Mouse (Mus musculus): ENCODE results near the gene Atp8a2.
"Not testable (repeated sequence)": the region's sequence is repeated elsewhere in the genome, so short reads cannot be mapped to it uniquely, and the experiment has no call there.

Gene Atp8a2

DNA sequence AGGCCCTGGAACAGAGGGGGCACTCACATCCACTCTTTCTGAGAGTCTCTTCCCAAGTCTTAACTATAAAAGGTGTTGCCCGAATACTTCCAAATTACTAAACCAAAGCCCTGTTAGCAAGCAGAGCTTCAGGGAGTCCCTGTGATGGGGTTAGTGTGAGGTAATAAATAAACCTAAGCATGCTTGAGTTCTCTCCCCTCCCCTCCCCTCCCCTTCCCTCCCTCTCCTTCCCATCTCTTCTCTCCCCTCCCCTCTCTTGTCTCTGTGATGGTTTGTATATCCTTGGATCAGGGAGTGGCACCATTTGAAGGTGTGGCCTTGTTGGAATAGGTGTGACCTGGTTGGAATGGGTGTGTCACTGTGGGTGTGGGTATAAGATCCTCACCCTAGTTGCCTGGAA, 267.8 kb downstream of the Atp8a2 start:
- not testable (repeated sequence) for DNase-seq (ENCODE audit: low read depth in 2 of 2, low spot score in 2 of 2)

DNA sequence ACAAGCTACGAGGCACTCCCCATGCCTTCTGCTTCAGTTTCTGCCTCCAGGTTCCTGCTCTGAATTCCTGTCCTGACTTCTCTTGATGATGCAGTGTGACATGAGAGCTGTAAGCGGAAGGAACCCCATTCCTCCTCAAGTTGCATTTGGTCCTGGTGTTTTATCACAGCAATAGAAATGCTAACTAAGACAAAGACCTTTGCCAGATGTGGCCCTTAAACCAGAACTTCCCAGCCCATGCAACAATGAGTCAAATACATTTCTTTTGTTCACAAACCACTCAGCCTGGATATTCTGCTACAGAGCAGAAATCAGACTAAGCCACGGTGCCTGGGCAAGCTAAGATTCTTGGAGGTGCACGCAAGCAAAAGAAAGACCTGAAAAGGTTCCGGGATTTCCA, 268.2 kb downstream of the Atp8a2 start:
- no peak for DNase-seq (ENCODE audit: low read depth in 2 of 2, low spot score in 2 of 2)

DNA sequence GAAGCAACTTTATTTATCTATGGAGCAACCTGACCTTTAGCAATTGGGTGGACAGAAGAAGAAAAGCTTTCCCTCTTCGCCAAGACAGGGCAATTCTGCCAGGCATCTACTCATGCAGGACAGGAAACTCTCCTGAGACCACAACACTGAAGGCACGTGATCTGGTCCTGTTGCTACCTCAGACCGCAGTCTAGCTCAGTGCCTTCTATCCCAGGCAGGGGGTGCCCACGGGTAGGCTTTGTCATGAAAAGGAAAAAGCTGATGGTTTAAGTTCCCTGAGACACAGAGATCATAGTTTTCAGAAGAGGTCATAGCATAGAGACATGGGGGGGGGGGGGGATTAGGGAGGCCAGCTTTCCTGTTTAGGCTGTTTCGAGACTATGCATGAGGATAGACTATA, 269.2 kb downstream of the Atp8a2 start:
- DNase-seq (ENCODE audit: low read depth in 2 of 2, low spot score in 2 of 2) = no peak

DNA sequence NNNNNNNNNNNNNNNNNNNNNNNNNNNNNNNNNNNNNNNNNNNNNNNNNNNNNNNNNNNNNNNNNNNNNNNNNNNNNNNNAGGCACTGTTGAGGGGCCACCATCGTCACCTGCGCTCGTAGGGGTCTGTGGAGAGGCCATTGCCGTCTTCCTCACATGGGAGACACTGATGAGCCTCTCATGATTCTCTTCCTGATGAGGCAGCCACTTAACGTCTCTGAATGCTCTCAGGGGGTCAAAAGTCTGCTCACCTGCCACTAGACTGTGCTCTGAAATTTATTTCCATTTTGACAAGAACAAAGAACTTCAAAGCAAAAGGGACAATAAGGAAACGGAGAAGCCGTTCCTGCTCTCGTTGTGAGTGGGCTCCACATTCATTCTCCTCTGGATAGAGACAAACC, 277.1 kb downstream of the Atp8a2 start:
- DNase-seq (ENCODE audit: low read depth in 2 of 2, low spot score in 2 of 2) = no peak

DNA sequence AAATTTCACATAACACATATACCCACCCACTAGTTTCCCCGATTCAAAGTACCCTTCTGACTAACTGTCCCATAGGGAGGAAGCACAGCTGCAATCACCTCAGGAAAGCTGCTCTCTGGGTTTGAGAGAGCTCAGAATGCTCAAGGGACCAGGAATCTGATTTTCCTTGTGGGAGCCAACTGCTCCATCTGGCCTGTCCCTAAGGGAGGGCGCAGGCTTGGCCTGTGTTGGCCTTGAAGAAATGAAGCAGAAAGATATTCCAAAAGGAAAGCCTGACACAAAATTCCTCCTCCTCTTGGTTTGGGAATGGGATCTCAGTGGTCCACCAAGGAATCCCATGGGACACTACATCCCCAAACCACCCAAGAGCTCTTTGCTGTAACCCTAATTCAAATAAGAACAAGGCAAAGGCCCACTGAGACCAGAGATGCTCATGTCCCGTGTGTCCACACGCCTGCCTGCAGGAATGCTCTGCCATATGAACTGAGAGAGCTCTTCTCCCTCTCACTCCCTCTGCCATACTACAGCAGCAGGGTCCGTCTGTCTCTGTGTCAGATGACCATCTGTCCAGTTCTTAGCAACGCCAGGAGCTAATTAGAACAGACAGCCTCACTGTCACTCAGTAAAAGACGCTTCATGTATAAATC, 293.4 kb downstream of the Atp8a2 start:
- DNase-seq (ENCODE audit: low read depth in 2 of 2, low spot score in 2 of 2) = no peak

DNA sequence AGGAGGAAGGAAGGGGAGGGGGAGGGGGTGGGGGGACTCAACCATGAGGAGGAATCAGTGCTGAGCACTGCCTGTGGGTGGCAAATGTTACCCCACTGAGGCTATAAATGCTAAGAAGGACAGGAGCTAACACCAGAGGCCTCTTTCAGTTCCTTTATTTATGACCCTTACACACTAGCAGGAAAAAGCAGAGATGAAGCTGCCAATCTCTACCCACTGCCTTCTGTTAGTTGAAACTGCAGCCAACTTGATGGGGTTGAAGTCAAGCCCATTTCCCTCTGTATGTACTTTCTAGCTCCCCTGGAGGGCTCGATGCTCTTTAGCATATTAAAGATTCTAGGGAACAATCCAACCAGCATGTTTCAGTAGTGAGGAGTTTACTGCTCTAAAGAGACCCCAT, 303.0 kb downstream of the Atp8a2 start:
- no peak for DNase-seq (ENCODE audit: low read depth in 2 of 2, low spot score in 2 of 2)

DNA sequence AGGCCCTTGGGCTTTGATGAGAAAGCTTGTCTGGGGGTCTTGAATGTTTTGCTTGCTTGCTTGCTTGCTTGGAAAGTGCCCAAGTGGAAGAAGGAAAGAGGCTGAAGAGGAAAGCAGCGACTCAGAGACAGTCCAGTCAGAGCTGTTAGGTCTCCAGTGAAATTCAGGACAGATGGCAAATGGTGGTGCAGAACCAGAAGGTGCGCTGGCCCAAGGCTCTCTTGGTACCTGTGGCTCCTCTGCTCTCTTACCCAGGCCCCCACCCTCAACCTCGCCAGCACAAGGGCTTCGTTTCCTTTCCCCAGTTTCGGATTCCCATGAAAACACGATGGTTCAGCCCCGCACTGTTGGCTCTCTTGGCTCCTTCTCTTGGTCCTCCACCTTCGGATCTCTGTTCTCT, 304.9 kb downstream of the Atp8a2 start:
- no peak for DNase-seq (ENCODE audit: low read depth in 2 of 2, low spot score in 2 of 2)

DNA sequence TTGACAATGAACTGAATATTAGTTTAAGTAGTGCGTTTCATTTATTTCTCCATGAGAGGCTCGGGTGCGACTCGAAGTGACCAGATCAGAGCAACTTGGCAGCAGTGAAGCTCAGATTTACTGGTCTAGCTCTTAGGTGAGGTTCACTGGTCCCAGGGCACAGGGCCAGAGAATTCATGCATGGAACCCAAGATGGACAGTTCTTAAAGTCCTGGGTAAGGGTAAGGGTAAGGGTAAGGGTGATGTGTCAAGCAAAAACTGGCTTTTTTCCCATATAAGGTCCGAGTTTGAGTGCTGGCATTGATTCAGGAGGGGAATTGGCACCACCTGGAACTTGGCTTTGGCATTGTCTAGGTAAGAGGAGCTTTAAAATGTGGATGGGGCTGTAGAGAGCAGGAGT, 305.5 kb downstream of the Atp8a2 start:
- no peak for DNase-seq (ENCODE audit: low read depth in 2 of 2, low spot score in 2 of 2)

DNA sequence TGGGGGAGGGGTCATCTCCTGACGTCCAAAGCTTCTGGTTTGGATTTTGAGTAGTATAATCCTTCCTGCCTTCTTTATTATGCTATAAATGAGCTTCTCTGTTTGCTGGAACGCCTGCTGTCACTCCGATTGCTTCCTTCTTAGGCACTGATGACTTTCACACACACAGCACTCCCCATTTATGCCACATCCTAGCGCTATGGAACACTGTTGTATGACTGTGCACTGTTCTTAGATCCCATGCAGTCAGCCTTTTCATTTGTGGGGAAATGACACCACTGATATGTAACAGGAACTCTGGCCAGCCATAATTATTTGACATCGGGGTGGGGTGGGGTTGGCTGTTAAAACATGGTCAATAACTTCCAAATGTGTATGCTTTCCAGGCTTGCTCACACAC, 306.2 kb downstream of the Atp8a2 start:
- DNase-seq (ENCODE audit: low read depth in 2 of 2, low spot score in 2 of 2) = no peak

DNA sequence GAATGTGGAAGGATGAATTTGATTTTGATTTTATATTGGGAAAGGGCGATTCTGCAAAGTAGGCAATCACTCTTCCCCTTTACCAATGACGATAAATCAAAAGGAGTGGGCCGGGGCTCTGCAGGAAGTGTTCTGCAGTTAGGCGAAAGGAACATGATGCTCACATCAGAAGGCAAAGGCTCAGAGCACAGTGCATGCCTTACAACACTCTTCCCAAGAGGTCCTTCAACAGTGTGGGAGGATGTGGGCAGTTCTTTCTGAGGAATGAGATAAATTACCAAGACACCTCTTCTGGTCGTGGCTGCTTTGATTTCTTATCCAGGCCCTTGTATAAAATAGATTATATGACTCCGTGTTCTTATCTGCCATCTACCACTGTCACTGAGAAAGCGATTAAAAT, 306.9 kb downstream of the Atp8a2 start:
- no peak for DNase-seq (ENCODE audit: low read depth in 2 of 2, low spot score in 2 of 2)

DNA sequence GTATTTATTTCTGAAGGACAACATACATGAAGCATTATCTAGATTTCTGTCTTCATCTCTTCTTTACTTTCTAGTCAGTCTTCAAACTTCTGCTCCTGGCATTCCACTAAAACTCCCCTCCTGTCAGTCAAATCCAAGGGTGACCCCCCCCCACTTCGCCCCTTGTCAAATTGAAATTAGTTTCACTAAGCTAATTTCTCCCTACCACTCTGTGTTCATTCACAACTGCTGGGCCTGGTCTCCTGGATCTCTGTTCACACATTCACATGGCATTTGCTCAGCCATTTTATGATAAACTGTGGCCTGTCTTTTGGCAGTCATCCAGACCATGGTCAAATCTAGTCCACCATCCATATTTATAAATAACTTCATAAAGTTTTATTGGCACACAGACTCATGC, 308.5 kb downstream of the Atp8a2 start:
- no peak for DNase-seq (ENCODE audit: low read depth in 2 of 2, low spot score in 2 of 2)

DNA sequence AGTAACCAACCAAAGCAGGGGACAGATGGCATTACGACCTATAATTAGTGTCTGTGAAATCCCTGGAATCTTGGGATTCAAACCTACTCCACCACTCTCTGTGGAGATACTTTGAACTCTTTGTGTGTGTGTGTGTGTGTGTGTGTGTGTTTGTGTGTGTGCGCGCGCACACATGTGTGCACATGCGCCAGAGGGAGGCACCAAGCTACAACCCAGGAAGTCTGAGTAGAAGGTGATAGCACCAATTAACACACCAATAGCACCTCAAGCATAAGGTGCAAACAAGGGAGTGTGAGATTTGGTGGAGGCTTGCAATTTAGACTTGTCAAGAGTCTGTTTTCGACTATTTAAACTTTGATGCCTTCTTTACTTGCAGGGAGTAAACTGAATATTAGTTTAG, 308.9 kb downstream of the Atp8a2 start:
- DNase-seq (ENCODE audit: low read depth in 2 of 2, low spot score in 2 of 2) = no peak

DNA sequence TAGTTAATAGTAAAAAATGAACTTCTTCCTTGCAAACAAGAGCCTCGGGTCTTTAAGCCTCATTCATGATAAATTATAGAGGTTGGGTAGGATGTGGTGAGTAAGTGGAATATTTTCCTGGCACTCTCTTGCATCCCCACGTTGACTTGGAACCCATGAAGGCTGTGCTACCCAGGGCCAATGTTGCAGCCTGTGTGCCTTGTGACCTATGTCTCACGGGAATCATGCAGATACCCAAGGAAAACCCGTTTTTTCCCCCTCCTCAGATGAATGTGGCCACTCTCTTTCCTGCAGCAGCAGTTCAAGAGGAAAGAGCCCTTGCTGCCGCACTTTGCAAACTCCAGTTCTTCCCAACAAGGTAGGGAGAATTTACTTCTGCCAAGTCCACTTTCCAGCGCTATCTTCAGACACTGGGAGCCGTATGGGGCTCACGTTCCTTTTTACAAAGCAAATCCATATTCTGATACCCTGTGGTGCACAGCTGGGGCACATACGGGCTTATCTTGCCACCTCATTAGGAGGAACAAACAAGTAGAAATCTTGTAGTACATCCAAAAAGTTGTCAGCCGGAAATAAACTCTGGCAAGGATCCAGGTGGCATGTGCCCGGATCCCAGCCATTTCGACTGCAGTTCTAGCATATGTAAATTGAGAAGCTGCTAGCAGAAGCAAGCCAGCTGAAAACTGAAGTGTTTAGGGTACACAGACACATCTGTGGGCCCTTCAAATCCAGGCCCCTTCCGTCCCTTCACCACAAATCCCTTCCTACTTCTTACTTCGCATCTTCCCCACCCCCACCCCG, 309.7 kb downstream of the Atp8a2 start:
- DNase-seq (ENCODE audit: low read depth in 2 of 2, low spot score in 2 of 2) = no peak

DNA sequence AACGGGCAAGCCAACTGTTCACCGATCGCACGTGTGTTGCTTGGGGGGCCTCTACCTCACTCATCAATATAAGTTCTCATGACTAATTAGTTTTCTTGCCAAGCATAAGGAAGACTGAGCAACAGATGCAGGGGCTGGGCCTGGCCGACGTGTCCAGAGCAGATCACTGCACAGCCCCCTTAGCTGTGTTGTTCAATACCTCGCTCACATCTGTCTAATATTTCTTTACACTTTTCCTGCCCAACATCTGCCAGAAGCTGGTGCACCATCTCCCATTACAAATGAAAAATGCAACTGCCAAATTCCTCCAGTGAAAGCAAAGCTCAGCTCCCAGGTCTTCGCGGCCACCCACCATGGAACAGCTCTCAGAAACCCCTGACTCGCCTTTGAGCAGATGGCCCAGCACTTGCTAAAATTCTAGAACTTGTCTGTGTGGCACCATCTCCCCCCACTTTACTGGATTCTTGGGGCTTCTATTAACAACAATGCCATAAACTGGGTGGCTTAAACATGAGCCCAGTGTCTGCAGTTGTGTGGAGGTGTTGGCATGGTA, 313.4 kb downstream of the Atp8a2 start:
- DNase-seq (ENCODE audit: low read depth in 2 of 2, low spot score in 2 of 2) = no peak

DNA sequence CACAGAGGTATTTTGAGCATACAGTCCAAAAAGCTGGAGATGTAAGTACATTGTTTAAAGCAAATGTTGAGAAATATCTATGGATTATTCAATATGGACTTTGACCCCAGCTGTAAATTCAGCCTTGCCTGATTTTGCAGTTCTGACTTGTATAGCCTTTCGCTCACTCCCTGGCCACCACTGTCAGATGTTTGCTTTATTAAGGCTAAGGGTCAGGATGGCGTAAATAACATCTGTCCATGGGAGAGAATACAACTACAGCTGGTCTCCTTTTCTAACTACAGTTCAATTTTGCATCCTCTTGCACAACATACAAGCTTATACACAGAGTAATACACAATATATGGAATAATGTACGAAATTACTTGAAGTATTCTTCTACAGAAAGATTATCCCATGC, 316.1 kb downstream of the Atp8a2 start:
- no peak for DNase-seq (ENCODE audit: low read depth in 2 of 2, low spot score in 2 of 2)

DNA sequence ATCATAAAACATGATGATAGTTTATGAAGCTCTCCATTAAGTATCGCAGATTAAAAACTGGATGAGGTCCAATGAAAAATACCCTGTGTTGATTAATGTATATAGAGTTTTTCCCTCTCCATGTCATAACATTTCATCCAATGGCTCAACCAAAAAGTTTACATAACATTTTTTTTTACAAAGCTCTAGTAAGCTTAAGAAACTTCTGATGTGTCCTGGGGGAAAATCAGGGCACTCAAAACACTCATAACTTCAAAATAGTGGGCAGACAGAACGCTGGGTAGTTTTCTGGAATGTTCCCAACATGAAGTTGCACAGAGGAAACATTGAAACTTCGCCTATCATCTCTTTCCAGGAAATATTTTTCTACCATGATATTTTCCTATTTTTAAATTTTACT, 318.7 kb downstream of the Atp8a2 start:
- DNase-seq (ENCODE audit: low read depth in 2 of 2, low spot score in 2 of 2) = no peak

DNA sequence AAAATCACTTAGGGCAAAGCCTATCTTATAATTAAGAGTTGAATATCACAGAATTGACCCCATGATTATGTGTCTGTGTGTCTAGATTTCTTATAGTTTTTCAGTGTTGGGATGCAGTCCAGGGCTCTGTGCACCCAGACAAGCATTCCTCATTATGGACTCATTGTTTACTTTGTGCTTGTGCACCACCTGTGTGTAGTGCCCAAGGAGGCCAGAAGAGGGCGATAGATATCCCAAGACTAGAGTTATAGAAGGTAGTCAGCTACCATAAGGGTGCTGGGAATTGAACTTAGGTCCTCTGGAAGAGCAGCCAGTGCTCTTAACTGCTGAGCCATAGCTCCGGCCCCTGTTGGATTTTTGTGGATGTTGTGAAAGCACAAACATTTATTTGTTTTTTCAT, 320.5 kb downstream of the Atp8a2 start:
- DNase-seq (ENCODE audit: low read depth in 2 of 2, low spot score in 2 of 2) = no peak

DNA sequence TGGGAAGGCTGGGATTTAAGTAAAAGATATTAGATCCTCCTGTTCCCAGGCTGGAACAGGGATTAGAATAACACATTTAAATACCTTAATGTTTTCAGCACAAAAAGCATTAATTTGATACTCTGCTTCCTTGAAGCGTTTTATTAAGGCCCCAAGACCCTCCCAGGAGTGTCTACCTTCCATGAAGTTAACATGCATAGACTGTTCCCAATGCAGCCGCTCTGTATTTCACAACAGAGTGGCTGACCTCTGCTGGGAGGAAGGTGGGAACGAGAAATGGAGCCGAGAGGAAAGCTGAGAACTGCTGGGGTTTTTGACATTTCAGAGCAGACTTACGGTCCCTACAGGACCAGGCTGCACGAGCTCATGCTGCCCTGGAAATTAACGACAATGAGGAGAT, 328.6 kb downstream of the Atp8a2 start:
- no peak for DNase-seq (ENCODE audit: low read depth in 2 of 2, low spot score in 2 of 2)

DNA sequence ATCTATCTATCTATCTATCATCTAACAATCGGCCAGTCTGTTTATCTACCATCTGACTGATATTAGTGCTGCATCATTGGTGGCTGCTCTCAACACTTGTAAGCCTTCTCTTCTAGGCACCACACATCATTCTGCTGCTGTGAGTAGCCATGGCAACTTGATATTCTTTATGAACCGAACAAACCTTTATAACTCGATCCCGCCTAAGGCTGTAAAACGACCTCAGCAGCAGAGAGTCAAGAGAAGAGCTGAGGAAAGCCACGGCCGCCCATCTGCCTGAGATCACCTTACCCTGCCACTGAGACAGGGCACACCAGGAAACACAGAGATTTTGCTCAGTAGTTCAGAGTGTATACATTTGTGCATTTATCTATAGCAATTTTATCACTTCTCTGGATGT, 329.2 kb downstream of the Atp8a2 start:
- no peak for DNase-seq (ENCODE audit: low read depth in 2 of 2, low spot score in 2 of 2)

DNA sequence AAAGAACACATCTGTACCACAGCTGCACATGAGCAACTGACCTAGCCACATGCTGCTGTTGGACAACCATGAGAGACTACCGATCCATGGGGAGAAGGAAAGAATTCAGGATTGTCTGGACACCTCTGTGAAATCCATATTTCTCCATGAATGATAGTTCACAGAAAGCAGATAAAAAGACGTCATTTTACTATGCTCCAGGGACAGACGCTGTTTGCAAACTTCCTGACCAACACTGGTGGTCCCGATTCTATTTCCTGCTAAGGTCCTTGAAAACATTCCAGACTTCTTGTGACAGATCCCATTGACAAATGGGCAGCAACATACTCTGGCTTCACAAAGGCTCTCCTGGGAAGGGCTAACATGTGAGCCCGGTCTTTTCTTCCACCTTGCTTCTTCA, 331.0 kb downstream of the Atp8a2 start:
- no peak for DNase-seq (ENCODE audit: low read depth in 2 of 2, low spot score in 2 of 2)

DNA sequence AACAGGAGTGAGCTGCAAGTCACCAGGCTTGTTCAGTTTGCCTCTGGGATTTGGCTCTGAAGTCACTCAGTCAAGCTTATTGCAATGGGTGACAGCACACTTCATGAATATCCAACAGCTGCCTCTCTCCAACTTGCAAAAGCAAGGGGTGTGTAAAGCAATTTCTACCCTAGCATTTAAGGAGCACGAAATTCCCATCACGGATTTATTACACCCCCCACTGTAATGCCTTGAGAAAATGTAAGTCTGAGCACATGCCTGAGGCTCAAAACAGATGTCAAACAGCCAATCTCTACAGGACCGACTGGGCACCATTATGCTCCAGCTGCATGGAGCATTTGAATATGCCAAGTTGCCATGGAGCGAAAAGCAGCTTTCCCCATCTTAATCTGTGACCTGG, 334.6 kb downstream of the Atp8a2 start:
- no peak for DNase-seq (ENCODE audit: low read depth in 2 of 2, low spot score in 2 of 2)

DNA sequence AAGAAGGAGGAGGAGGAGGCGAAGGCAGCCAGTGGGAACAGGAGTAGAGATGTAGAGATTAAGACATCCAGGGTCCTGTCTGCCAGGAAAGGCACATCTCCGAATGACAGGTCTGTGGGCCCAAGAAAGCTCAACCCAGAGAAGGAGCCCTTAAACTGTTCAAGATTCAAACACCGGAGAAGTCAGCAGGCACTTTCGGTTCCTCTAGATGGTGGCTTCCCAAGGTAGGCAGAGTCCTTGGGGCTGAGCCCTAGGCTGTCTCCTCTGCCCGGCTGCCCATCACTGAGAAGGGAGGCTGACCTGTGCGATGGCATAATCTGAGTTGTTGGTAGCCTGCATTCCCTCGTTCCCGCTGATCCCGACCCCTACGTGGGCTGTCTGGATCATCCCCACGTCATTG, 337.1 kb downstream of the Atp8a2 start:
- no peak for DNase-seq (ENCODE audit: low read depth in 2 of 2, low spot score in 2 of 2)
